Mouse (Mus musculus) olfactory bulb, adult 2 months (tissue): ENCODE results near the gene Ptger4. TPM values are rescaled to one million over a fixed set of nuclear protein-coding genes. Genes with fewer than 3 reads are reported as not detected.

ENCODE experiments used
- H3K27ac ChIP-seq: fragments of 200-500 bp; 2 replicates; pipeline ENCODE4 v1.5.1; 2012; ENCODE audit warnings: low read depth, low read length; ENCODE audit not compliant: insufficient read depth
- H3K4me1 ChIP-seq: fragments of 200-500 bp; 2 replicates; pipeline ENCODE4 v1.6.1; 2012; ENCODE audit warnings: low read length; ENCODE audit not compliant: control insufficient read depth, insufficient read depth
- H3K4me3 ChIP-seq: fragments of 200-500 bp; 2 replicates; pipeline ENCODE4 v1.5.1; 2012; ENCODE audit warnings: mild to moderate bottlenecking, low read depth, low read length, moderate library complexity; ENCODE audit not compliant: insufficient read depth
- CTCF ChIP-seq: fragments of 200-500 bp; IDR thresholded peaks from 2 replicates; pipeline ENCODE4 v1.5.1; 2012; ENCODE audit warnings: low read depth, mild to moderate bottlenecking, low read length, moderate library complexity; ENCODE audit not compliant: insufficient read depth
- POLR2A ChIP-seq: fragments of 200-500 bp; IDR thresholded peaks from 2 replicates; pipeline ENCODE4 v1.6.1; 2012; ENCODE audit warnings: mild to moderate bottlenecking, low read depth, low read length, moderate library complexity; ENCODE audit not compliant: insufficient read depth
- WGBS: fragments of 180-500 bp; shearing (Covaris S2); methylation state at CpG from one replicate; pipeline ENCODE4 v1.1.7; 2018; 5-methylcytosine and 5-hydroxymethylcytosine counted together
- polyA plus RNA-seq: library from polyadenylated mRNA; stranded (reverse); fragments of >200 nt; gene quantifications from 2 replicates; pipeline ENCODE4 v1.2.4, GENCODE M21; 2012; ENCODE audit warnings: low replicate concordance; ENCODE audit not compliant: missing spikeins, insufficient read depth, insufficient read length

Gene Ptger4
- polyA plus RNA-seq: not detected in 2 replicates

DNA sequence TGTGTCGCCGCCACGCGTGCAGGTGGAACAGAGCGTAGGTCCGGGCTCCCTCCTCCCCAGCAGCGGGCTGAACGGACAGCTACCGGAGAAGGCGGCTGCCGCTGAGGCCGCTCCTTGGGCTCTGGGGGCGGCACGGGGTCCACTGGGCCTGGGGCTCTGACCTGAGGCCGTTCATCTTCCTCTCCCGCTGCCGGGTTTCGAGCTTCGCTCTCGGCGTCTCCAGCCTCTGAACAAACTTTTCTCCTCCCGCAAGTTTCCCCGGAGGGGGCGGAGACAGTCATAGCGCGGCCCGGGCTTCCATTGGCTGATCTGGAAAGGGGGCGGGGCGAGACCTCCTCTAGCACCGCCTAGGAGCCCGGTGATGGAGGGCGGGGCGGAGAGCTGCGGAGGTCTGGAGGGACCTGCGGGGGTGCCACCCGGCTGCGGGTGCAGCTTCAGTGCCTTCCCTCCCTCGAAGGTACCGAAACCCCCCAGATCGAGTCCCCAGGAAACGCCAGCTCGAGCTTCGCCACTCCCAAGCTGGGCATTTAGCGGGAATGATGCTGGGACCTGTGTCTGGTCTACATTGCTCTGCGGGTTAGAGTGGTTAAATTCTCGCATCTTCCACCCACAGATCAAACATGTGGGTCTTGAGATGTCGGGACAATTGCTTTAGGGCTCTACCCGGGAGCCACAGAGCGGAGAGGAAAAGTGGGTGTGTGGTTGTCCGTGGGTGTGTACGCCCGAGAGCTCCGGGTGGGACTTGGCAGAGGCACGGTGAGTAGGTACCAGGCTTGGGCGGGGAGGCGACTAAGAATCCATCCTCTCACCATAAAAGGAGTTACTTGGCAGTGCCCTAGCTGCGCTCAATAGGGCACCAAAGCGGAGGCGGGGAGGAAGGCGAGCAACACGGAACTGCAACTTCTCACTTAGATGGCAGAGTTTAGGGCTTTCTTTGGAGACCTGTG lies at the start of gene Ptger4:
TSS of gene Ptger4 (minus strand) at position 229 of the 947 bp plus-strand sequence.
- WGBS: under 1% methylated on average over 61 of the region's 61 CpGs
- TF ChIP-seq CTCF (no peak), POLR2A (no peak)
- H3K4me3 ChIP-seq: peak within 1 kb of the TSS; percentile 47
- H3K27ac ChIP-seq: no peak within 1 kb of the TSS
- peaks cover 26% of the 10 kb centered on the region for H3K4me1 ChIP-seq

DNA sequence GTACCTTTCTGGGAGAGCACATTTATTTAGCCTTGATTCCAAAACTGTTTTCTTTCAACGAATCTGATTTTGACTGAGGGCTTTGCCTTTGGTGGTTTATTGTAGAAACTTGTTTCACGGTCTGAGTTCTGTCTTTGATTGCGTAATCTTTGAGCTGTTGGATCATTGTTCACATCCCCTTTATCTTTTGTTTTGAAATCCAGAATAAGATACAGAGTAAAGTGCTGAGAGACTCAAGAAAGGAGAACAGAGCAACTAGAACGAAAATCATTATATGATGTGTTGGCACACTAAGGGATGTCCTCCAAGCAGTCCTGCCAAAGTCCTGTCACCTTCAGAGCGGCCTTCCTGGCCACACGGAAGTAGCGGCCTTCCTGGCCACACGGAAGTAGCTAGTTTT lies 44.4 kb upstream of the Ptger4 start:
- WGBS: 85% methylated on average over 8 of the region's 8 CpGs
- TF ChIP-seq POLR2A (no peak), CTCF (no peak)
- no peak overlapping the region for H3K27ac ChIP-seq
- H3K4me1 ChIP-seq: no peaks in the 10 kb centered on the region
- H3K4me3 ChIP-seq: no peak overlapping the region

DNA sequence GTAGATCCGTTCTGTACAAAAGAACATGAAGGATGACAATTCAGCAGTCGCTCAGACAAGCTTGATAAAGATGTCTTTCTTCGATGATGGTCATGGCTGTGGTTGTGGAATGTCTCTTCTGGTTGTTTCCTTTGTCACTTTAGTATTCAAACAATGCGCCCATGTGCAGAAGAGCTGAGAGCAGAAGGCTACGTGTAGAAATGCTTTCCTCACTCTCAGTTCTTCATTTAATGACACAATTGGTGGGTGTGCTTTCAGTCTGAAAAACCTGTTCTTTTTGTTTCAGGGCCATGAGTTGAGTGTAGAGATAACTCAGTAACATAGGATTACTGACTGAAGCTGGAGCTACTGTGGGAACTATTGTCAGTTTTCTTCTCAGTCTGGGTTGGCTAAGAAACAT lies 43.1 kb upstream of the Ptger4 start:
- Histone ChIP-seq H3K27ac (no peak overlapping the region), H3K4me1 (no peaks in the 10 kb centered on the region), H3K4me3 (no peak overlapping the region)
- WGBS: 86% methylated on average over 5 of the region's 5 CpGs
- TF ChIP-seq CTCF: no peak
- TF ChIP-seq POLR2A: no peak

DNA sequence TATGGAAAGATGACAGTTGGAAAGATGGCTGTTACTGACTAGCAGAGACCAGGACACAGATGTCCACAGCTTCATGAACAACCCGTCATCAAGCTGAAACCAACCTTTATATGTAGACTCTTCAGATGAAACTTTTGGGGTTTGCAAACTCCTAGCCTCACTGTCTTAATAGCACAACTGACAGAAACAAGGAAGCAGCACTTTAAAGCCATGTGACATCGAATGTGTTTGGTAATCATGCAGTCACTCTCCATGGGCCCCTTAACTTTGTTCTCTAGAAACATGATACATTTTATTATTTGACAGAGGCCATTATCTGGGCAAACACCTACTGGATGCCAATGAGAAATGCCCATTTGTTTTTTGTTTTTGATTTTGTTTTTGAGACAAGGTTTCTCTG lies 37.3 kb upstream of the Ptger4 start:
- Histone ChIP-seq H3K4me1 (no peaks in the 10 kb centered on the region), H3K27ac (no peak overlapping the region), H3K4me3 (no peak overlapping the region)
- TF ChIP-seq POLR2A (no peak), CTCF (no peak)
- WGBS: 94% methylated on average over 2 of the region's 2 CpGs

DNA sequence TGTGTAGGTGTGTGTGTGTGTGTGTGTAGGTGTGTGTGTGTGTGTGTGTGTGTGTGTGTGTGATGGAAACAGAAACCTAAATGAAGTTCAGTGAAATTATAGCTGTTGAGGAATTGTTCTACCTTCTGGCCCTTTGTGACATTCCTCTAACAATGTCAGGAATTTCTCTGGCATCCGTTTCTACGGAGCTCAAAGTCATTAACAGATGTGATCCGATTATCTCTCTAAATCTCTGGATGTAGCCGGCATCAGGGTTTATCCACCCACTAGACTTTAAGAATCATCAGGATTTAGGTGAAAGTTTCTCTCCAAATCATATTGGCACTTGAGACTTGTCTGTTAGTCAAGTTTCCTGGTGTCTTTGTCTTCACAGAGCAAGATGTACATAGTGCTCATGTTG lies 35.8 kb upstream of the Ptger4 start:
- no peak overlapping the region for H3K4me3 ChIP-seq
- WGBS: 88% methylated on average over 4 of the region's 4 CpGs
- H3K4me1 ChIP-seq: no peaks in the 10 kb centered on the region
- TF ChIP-seq POLR2A: no peak
- no peak for TF ChIP-seq CTCF
- no peak overlapping the region for H3K27ac ChIP-seq

DNA sequence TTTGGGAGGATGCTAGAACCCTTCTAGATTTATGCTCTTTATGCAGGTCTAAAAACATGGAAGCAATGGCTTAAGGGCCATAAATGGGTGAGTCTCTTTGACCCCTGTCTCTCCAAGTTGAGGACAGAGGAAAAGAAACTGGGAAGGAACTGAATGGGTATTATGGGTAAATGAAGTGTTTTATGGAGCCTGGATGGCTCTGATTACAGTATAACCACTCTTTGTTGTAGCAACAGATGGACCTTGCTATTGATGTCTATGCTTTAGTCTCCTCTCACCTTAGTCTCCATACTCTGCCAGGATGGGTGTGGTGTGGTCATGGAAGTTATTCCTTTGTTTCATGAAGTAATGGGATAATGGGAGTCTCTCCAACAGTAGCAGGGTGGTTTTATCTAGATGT lies 34.5 kb upstream of the Ptger4 start:
- TF ChIP-seq CTCF (no peak), POLR2A (no peak)
- no peaks in the 10 kb centered on the region for H3K4me1 ChIP-seq
- H3K27ac ChIP-seq: no peak overlapping the region
- H3K4me3 ChIP-seq: no peak overlapping the region

DNA sequence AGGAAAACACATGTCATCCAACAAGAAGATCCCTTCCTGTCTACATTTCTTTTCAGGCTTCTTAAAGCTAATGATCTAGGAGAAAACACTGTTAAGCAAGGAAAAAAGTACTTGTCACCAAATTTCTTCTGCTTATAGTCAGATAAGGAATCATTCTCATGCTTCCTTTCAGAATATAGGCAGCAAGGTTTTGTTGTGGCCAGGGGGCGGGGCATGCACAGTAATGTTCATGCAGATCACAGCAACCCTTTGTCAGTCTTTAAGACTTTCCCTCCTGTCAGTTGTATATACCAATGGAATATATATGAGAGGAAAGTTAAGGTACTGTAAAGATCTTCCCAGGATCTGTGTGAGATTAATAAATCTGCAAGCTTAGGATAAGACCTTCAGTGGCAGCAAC lies 30.0 kb upstream of the Ptger4 start:
- TF ChIP-seq POLR2A: no peak
- TF ChIP-seq CTCF: no peak
- Histone ChIP-seq H3K4me1 (no peaks in the 10 kb centered on the region), H3K27ac (no peak overlapping the region), H3K4me3 (no peak overlapping the region)
- WGBS: 98% methylated on average over 1 of the region's 1 CpGs

DNA sequence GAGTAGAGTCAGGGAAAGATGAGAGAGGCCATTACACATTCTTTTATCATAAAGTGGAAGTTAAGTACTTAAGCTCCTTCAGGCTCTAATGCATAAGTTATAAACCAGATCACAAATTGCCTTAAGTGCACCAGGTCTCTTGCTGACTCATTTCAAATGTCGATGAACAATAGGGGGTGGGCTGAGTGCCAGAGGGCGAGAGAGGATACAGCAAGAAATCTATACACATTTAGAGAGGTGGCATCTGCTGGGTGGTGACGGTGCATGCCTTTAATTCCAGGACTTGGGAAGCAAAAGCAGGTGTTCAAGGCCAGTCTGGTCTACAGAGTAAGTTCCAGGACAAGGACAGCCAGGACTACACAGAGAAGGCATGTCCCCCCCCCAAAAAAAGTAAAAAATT lies 22.1 kb upstream of the Ptger4 start:
- 39% methylated on average over 3 of the region's 3 CpGs for WGBS
- H3K4me1 ChIP-seq: no peaks in the 10 kb centered on the region
- no peak overlapping the region for H3K4me3 ChIP-seq
- H3K27ac ChIP-seq: no peak overlapping the region
- TF ChIP-seq CTCF (no peak), POLR2A (no peak)

DNA sequence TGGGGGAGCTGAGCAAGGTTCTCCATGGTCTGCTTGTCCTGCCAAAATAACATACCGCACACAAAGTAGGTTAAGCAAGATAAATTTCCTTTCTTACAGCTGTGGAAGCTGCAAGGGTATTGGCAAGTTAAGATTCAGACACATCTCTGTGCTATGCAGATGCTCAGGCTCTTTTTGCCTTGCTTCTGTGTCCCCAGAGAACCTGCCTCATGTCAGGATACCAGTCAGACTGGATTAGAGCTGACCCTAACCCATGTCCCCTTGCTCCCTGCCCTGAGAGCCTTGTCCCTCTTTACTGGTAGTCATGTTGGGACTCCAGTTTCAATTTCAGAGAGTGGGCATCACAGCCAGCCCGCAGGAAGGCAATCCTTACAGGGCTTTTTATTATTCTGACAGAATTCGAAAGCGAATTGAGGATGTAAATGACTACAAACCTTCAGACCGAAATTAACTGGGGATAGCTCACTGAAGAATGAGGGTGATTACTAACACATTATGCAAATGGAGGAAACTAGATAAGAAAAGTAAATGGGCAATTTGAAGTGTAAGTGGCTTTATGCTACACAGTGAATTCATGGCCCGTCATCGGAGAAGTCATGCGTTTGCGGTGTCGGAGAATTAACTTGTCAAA lies 19.0 kb upstream of the Ptger4 start:
- H3K4me3 ChIP-seq: no peak overlapping the region
- 66% methylated on average over 10 of the region's 10 CpGs for WGBS
- no peaks in the 10 kb centered on the region for H3K4me1 ChIP-seq
- no peak for TF ChIP-seq POLR2A
- no peak for TF ChIP-seq CTCF
- no peak overlapping the region for H3K27ac ChIP-seq
